Mouse (Mus musculus) adrenal gland, postnatal 36 days (tissue): ENCODE results near the gene Rarb. TPM values are rescaled to one million over a fixed set of nuclear protein-coding genes. Genes with fewer than 3 reads are reported as not detected.
A peak's percentile ranks its signal among the peaks of the same experiment; 100 is the strongest.

Experiments used
- DNase-seq, 2 experiments: peaks; one replicate each; pipeline ENCODE4 v3.0.0; 2021; ENCODE audit warnings: mixed read lengths in 1 of 2
- total RNA-seq, 2 experiments: library from RNA; stranded (reverse); gene quantifications; 2 replicates each; pipeline ENCODE4 v1.2.3; 2021

Gene Rarb
- total RNA-seq, 2 experiments from 2014 or later: 16.2 to 16.7 TPM

GRCm38 (mm10) chr14:16528631-16529030 is 290.3 kb downstream of the Rarb start:
- DNase-seq: no peak

GRCm38 (mm10) chr14:16526120-16526519 is 292.8 kb downstream of the Rarb start:
- peak; percentile 72 to 73 for DNase-seq

- no peak for DNase-seq
Observed at GRCm38 (mm10) chr14:16525137-16525924, 293.6 kb downstream of the Rarb start.

GRCm38 (mm10) chr14:16522852-16523251 is 296.1 kb downstream of the Rarb start:
- DNase-seq: no peak

GRCm38 (mm10) chr14:16519588-16520167 is 299.3 kb downstream of the Rarb start:
- no peak for DNase-seq

GRCm38 (mm10) chr14:16517958-16518357 is 301.0 kb downstream of the Rarb start:
- DNase-seq: no peak

- DNase-seq: no peak
Observed at GRCm38 (mm10) chr14:16515731-16516130, 303.2 kb downstream of the Rarb start.

GRCm38 (mm10) chr14:16510574-16510973 is 308.4 kb downstream of the Rarb start:
- no peak for DNase-seq

GRCm38 (mm10) chr14:16509825-16510224 is 309.1 kb downstream of the Rarb start:
- DNase-seq: no peak

GRCm38 (mm10) chr14:16508760-16509159 is 310.2 kb downstream of the Rarb start:
- DNase-seq: peak; percentile 38 to 47

- peak in 1 of 2 experiments; percentile 31 for DNase-seq
Observed at GRCm38 (mm10) chr14:16497226-16497661, 321.7 kb downstream of the Rarb start.

GRCm38 (mm10) chr14:16483656-16484380 is 335.1 kb downstream of the Rarb start:
- DNase-seq: peak; percentile 48 to 49

GRCm38 (mm10) chr14:16480621-16481020 is 338.3 kb downstream of the Rarb start:
- DNase-seq: no peak

- DNase-seq: no peak
Observed at GRCm38 (mm10) chr14:16479521-16479920, 339.4 kb downstream of the Rarb start.

- no peak for DNase-seq
Observed at GRCm38 (mm10) chr14:16478606-16479323, 340.2 kb downstream of the Rarb start.

- DNase-seq: no peak
Observed at GRCm38 (mm10) chr14:16448269-16448987, 370.5 kb downstream of the Rarb start.

- DNase-seq: no peak
Observed at GRCm38 (mm10) chr14:16447587-16447986, 371.4 kb downstream of the Rarb start.

GRCm38 (mm10) chr14:16444859-16445258 is 374.1 kb downstream of the Rarb start:
- no peak for DNase-seq

- no peak for DNase-seq
Observed at GRCm38 (mm10) chr14:16439385-16440126, 379.4 kb downstream of the Rarb start.

- DNase-seq: no peak
Observed at GRCm38 (mm10) chr14:16437386-16437785, 381.6 kb downstream of the Rarb start.
